Mouse (Mus musculus): Measurements from ENCODE around the gene Kdm5b. TPM values are rescaled to one million over a fixed set of nuclear protein-coding genes. Genes with fewer than 3 reads are reported as not detected.

The Kdm5b gene
- polyA plus RNA-seq, 1 experiment: 20.4 TPM

GRCm38 (mm10) chr1:134563726-134564125 is 3.8 kb downstream of the Kdm5b start:
- Histone ChIP-seq H3K4me1 (ENCODE audit: control insufficient read depth, insufficient read depth, low read length) (no peaks in the 10 kb centered on the region), H3K27ac (ENCODE audit: control insufficient read depth, insufficient read depth, low read depth, low read length, poor library complexity) (no peak overlapping the region), H3K4me3 (replicated peaks; ENCODE audit: control insufficient read depth, low read depth, low read length) (no peak overlapping the region)
- WGBS: 76% methylated on average over 3 of the region's 3 CpGs
- no peak for TF ChIP-seq CTCF (IDR thresholded peaks at IDR 0.05; ENCODE audit: control insufficient read depth, insufficient read depth, low read length)
- no peak for TF ChIP-seq POLR2A (IDR thresholded peaks at IDR 0.05; ENCODE audit: borderline replicate concordance, control insufficient read depth, low read depth, low read length)

GRCm38 (mm10) chr1:134567511-134567910 is 7.5 kb downstream of the Kdm5b start:
- 69% methylated on average over 1 of the region's 1 CpGs for WGBS
- TF ChIP-seq CTCF (IDR thresholded peaks at IDR 0.05; ENCODE audit: control insufficient read depth, insufficient read depth, low read length) (no peak), POLR2A (IDR thresholded peaks at IDR 0.05; ENCODE audit: borderline replicate concordance, control insufficient read depth, low read depth, low read length) (no peak)
- Histone ChIP-seq H3K4me1 (ENCODE audit: control insufficient read depth, insufficient read depth, low read length) (peaks cover 2% of the 10 kb centered on the region), H3K27ac (ENCODE audit: control insufficient read depth, insufficient read depth, low read depth, low read length, poor library complexity) (no peak overlapping the region), H3K4me3 (replicated peaks; ENCODE audit: control insufficient read depth, low read depth, low read length) (no peak overlapping the region)

GRCm38 (mm10) chr1:134570171-134570570 is 10.2 kb downstream of the Kdm5b start:
- Histone ChIP-seq H3K4me3 (replicated peaks; ENCODE audit: control insufficient read depth, low read depth, low read length) (no peak overlapping the region), H3K27ac (ENCODE audit: control insufficient read depth, insufficient read depth, low read depth, low read length, poor library complexity) (no peak overlapping the region), H3K4me1 (ENCODE audit: control insufficient read depth, insufficient read depth, low read length) (peaks cover 2% of the 10 kb centered on the region)
- 86% methylated on average over 9 of the region's 9 CpGs for WGBS
- TF ChIP-seq POLR2A (IDR thresholded peaks at IDR 0.05; ENCODE audit: borderline replicate concordance, control insufficient read depth, low read depth, low read length): no peak
- TF ChIP-seq CTCF (IDR thresholded peaks at IDR 0.05; ENCODE audit: control insufficient read depth, insufficient read depth, low read length): no peak

- no peak overlapping the region for H3K4me3 ChIP-seq (replicated peaks; ENCODE audit: control insufficient read depth, low read depth, low read length)
- TF ChIP-seq CTCF (IDR thresholded peaks at IDR 0.05; ENCODE audit: control insufficient read depth, insufficient read depth, low read length) (no peak), POLR2A (IDR thresholded peaks at IDR 0.05; ENCODE audit: borderline replicate concordance, control insufficient read depth, low read depth, low read length) (no peak)
- H3K27ac ChIP-seq (ENCODE audit: control insufficient read depth, insufficient read depth, low read depth, low read length, poor library complexity): no peak overlapping the region
- 44% methylated on average over 3 of the region's 3 CpGs for WGBS
- H3K4me1 ChIP-seq (ENCODE audit: control insufficient read depth, insufficient read depth, low read length): peaks cover 2% of the 10 kb centered on the region
Measured at GRCm38 (mm10) chr1:134570631-134571030, 10.7 kb downstream of the Kdm5b start.

GRCm38 (mm10) chr1:134573300-134573931 is 13.4 kb downstream of the Kdm5b start:
- H3K4me3 ChIP-seq (replicated peaks; ENCODE audit: control insufficient read depth, low read depth, low read length): no peak overlapping the region
- no peak overlapping the region for H3K27ac ChIP-seq (ENCODE audit: control insufficient read depth, insufficient read depth, low read depth, low read length, poor library complexity)
- 52% methylated on average over 1 of the region's 1 CpGs for WGBS
- peaks cover 2% of the 10 kb centered on the region for H3K4me1 ChIP-seq (ENCODE audit: control insufficient read depth, insufficient read depth, low read length)
- no peak for TF ChIP-seq CTCF (IDR thresholded peaks at IDR 0.05; ENCODE audit: control insufficient read depth, insufficient read depth, low read length)
- TF ChIP-seq POLR2A (IDR thresholded peaks at IDR 0.05; ENCODE audit: borderline replicate concordance, control insufficient read depth, low read depth, low read length): no peak

- 60% methylated on average over 5 of the region's 5 CpGs for WGBS
- Histone ChIP-seq H3K27ac (ENCODE audit: control insufficient read depth, insufficient read depth, low read depth, low read length, poor library complexity) (no peak overlapping the region), H3K4me3 (replicated peaks; ENCODE audit: control insufficient read depth, low read depth, low read length) (no peak overlapping the region), H3K4me1 (ENCODE audit: control insufficient read depth, insufficient read depth, low read length) (peaks cover 2% of the 10 kb centered on the region)
- TF ChIP-seq CTCF (IDR thresholded peaks at IDR 0.05; ENCODE audit: control insufficient read depth, insufficient read depth, low read length): no peak
- TF ChIP-seq POLR2A (IDR thresholded peaks at IDR 0.05; ENCODE audit: borderline replicate concordance, control insufficient read depth, low read depth, low read length): no peak
Measured at GRCm38 (mm10) chr1:134573932-134574315, 14.0 kb downstream of the Kdm5b start.

GRCm38 (mm10) chr1:134577384-134578120 is 17.6 kb downstream of the Kdm5b start:
- H3K4me3 ChIP-seq (replicated peaks; ENCODE audit: control insufficient read depth, low read depth, low read length): no peak overlapping the region
- no peaks in the 10 kb centered on the region; the same call in 1 of the 2 replicates for H3K4me1 ChIP-seq (ENCODE audit: control insufficient read depth, insufficient read depth, low read length)
- no peak for TF ChIP-seq CTCF (IDR thresholded peaks at IDR 0.05; ENCODE audit: control insufficient read depth, insufficient read depth, low read length)
- TF ChIP-seq POLR2A (IDR thresholded peaks at IDR 0.05; ENCODE audit: borderline replicate concordance, control insufficient read depth, low read depth, low read length): no peak
- 85% methylated on average over 6 of the region's 6 CpGs for WGBS
- no peak overlapping the region for H3K27ac ChIP-seq (ENCODE audit: control insufficient read depth, insufficient read depth, low read depth, low read length, poor library complexity)

GRCm38 (mm10) chr1:134580796-134581195 is 20.8 kb downstream of the Kdm5b start:
- TF ChIP-seq POLR2A (IDR thresholded peaks at IDR 0.05; ENCODE audit: borderline replicate concordance, control insufficient read depth, low read depth, low read length) (no peak), CTCF (IDR thresholded peaks at IDR 0.05; ENCODE audit: control insufficient read depth, insufficient read depth, low read length) (no peak)
- no peak overlapping the region for H3K27ac ChIP-seq (ENCODE audit: control insufficient read depth, insufficient read depth, low read depth, low read length, poor library complexity)
- H3K4me1 ChIP-seq (ENCODE audit: control insufficient read depth, insufficient read depth, low read length): no peaks in the 10 kb centered on the region
- WGBS: 77% methylated on average over 2 of the region's 2 CpGs
- H3K4me3 ChIP-seq (replicated peaks; ENCODE audit: control insufficient read depth, low read depth, low read length): no peak overlapping the region

Measured in bone marrow, adult 2 months (tissue).